Mouse (Mus musculus): ENCODE measurements around the gene Cox5b. TPM values are rescaled to one million over a fixed set of nuclear protein-coding genes. Genes with fewer than 3 reads are reported as not detected.

Gene Cox5b
- polyA plus RNA-seq, 1 experiment from 2014 or later, result 811 TPM

DNA sequence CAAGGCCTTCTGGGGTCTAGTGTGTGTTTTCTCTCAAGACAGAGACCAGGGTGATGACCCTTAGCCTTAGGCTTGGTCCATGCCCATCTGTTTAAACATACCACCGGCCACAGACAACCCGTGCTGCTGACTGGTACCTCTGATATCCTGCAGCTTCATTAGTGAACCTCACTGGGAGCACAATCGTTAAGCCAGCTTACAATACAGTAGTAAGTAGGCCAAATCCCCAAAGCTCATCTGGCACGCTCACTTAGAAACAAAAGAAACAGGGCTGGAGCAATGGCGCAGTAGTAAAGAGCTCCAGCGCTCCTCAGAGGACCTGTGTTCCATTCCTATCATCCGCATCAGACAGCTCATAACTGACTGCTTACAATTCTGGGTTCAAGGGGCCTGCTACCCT is 10.4 kb upstream of the Cox5b start:
- Histone ChIP-seq H3K4me2 (replicated peaks) (no peak overlapping the region), H3K4me1 (replicated peaks; ENCODE audit: control insufficient read depth, insufficient read depth, low read length) (no peaks in the 10 kb centered on the region), H3K9me3 (ENCODE audit: control insufficient read depth, low read length) (no peaks in the 10 kb centered on the region), H3K4me3 (replicated peaks; ENCODE audit: low read length) (no peak overlapping the region), H3K36me3 (replicated peaks; ENCODE audit: control insufficient read depth, insufficient read depth) (no peaks in the 10 kb centered on the region), H3K9ac (no peak overlapping the region), H3K27ac (no peak overlapping the region), H3K27me3 (ENCODE audit: control insufficient read depth, insufficient read depth, low read length) (no peaks in the 10 kb centered on the region)
- WGBS, result 58% methylated on average over 7 of the region's 7 CpGs
- no peak for DNase-seq (ENCODE audit: low spot score)
- no peak for ATAC-seq (ENCODE audit: low FRiP score)

DNA sequence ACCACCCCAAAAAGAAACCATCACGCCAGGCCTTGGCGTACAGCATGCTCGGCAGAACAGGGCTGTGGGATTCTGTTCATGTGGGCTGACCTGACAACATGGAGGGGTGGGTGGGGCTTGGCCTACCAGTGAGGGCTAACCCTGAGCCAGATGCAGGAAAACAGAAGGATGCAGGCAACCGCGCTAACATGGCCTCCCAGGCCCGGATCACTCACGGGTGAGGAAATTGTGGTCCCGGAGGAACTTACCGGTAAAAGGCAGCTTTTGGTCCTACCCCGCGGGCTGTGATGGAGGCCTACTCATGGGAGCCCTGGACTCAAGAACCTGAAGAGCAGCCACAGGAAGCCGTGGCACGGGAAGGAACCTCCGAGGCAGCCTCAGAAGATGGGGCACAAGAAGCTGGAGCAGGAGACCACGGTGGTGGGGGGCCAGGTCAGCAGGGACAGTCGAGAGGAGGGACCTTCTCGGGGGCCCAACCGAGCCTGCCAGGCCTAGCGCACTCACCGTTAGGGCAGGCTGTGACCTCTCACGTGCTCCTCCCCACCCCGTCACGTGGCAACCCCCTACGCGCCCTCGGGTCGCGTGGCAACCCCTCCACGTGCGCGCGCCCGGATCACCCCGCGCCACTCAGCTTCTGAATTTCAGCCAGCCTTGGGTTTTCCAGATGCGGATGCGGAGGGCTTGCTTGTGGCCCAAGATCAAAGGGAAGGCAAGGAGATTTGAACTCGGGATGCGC is 8.5 kb upstream of the Cox5b start, which contains the start of gene Fam178b:
Gene Fam178b (minus strand): TSS at position 564 of the 736 bp plus-strand sequence.
- WGBS, result 94% methylated on average over 39 of the region's 39 CpGs
- no peak within 1 kb of the TSS for H3K4me3 ChIP-seq (replicated peaks; ENCODE audit: low read length)
- no peak within 1 kb of the TSS for H3K27ac ChIP-seq
- ATAC-seq (ENCODE audit: low FRiP score), result no peak
- H3K9ac ChIP-seq, result no peak within 1 kb of the TSS
- no peaks in the 10 kb centered on the region for H3K4me1 ChIP-seq (replicated peaks; ENCODE audit: control insufficient read depth, insufficient read depth, low read length)
- H3K27me3 ChIP-seq (ENCODE audit: control insufficient read depth, insufficient read depth, low read length), result no peaks in the 10 kb centered on the region
- no peak within 1 kb of the TSS for H3K4me2 ChIP-seq (replicated peaks)
- no peaks in the 10 kb centered on the region for H3K9me3 ChIP-seq (ENCODE audit: control insufficient read depth, low read length)
- DNase-seq (ENCODE audit: low spot score), result no peak
- H3K36me3 ChIP-seq (replicated peaks; ENCODE audit: control insufficient read depth, insufficient read depth), result no peaks in the 10 kb centered on the region

DNA sequence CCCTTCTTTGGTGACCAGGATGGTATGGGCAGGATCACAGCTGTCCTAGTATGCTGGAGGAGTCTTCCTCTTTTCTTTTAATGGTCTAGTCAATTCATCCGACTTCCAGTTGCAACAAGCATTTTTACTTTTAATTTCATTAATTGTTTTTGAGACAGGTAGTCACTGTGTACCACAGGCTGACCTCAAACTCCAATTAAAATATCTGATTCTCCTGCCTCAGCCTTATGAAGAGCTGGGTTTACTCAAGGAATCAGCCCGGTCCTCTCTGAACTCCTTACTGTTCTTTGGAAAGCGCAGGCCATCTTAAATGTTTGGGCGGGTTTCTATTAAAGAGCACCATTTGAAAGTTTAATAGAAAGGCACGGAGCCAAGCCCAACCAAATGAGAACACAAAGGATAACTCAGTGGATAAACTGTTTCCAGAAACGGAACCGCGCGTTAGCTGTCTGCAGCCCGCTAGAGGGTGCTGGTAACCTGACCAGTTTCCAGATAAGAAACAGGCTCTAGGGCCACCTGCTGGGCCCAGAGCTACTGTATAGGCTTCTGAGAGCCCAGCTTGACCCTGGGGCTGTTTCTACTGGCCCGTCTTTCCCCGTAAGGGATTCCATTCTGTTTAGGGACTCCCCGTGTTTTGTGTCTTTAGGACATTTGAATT is 7.3 kb upstream of the Cox5b start:
- H3K36me3 ChIP-seq (replicated peaks; ENCODE audit: control insufficient read depth, insufficient read depth), result no peaks in the 10 kb centered on the region
- no peak overlapping the region for H3K4me2 ChIP-seq (replicated peaks)
- H3K27me3 ChIP-seq (ENCODE audit: control insufficient read depth, insufficient read depth, low read length), result no peaks in the 10 kb centered on the region
- no peak overlapping the region for H3K4me3 ChIP-seq (replicated peaks; ENCODE audit: low read length)
- H3K4me1 ChIP-seq (replicated peaks; ENCODE audit: control insufficient read depth, insufficient read depth, low read length), result no peaks in the 10 kb centered on the region
- H3K27ac ChIP-seq, result no peak overlapping the region
- DNase-seq (ENCODE audit: low spot score) (peak; percentile 83), ATAC-seq (ENCODE audit: low FRiP score) (peak; percentile 82)
- H3K9me3 ChIP-seq (ENCODE audit: control insufficient read depth, low read length), result no peaks in the 10 kb centered on the region
- 11% methylated on average over 13 of the region's 13 CpGs for WGBS
- no peak overlapping the region for H3K9ac ChIP-seq

DNA sequence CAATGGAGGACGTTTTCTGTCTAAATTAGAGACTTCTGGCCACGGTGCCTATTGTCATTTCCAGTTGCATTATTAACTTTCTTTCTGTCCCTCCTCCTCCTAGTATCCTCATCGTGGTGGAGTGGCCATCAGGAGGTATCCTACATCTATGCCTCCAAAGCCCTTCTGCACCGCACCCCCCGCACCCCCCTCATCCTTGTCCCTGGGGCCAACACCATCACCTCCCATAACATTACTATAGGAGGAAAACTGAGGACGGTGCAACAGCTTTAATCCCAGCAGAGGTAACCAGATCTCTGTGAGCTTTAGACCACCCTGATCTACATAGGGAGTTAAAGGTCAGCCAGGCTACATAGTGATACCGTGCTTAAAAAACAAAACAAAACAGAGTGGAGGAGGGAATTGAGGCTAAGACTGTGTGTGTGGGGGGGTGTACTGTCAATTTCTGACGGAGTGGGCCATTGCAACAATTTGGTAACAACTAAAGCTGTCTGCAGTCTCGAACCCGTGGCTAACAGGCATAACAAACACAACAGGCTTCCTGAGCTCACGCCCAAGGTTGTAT is 496 bp upstream of the Cox5b start:
- Histone ChIP-seq H3K4me1 (replicated peaks; ENCODE audit: control insufficient read depth, insufficient read depth, low read length) (peaks cover 6% of the 10 kb centered on the region), H3K9ac (peak overlapping the region; percentile 54), H3K4me2 (replicated peaks) (peak overlapping the region; percentile 87), H3K9me3 (ENCODE audit: control insufficient read depth, low read length) (no peaks in the 10 kb centered on the region), H3K27ac (peak overlapping the region; percentile 45; the same call in 1 of the 2 replicates), H3K36me3 (replicated peaks; ENCODE audit: control insufficient read depth, insufficient read depth) (peaks cover 25% of the 10 kb centered on the region), H3K27me3 (ENCODE audit: control insufficient read depth, insufficient read depth, low read length) (no peaks in the 10 kb centered on the region), H3K4me3 (replicated peaks; ENCODE audit: low read length) (peak overlapping the region; percentile 76)
- 63% methylated on average over 11 of the region's 11 CpGs for WGBS
- ATAC-seq (ENCODE audit: low FRiP score) (peak; percentile 5), DNase-seq (ENCODE audit: low spot score) (no peak)

DNA sequence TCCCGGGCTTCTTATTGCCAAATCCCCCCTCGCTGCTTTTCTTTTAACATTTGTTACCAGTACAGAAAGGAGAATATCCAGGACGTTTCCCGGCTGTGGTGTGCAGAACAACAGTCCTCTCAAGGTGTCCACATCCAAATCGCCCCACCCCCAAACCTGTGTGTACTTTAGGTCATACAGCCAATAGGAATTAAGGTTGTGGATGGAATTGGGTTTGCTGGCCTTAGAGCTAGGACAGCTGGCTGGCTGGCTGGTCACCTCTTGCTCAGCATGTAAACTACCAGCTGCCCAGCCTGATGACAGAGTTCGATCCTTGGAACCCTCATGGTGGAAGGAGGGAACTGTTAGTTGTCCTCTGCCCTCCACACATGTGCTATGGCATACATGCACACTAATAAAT is 3.6 kb downstream of the Cox5b start:
- 89% methylated on average over 6 of the region's 6 CpGs for WGBS
- H3K4me2 ChIP-seq (replicated peaks), result no peak overlapping the region
- ATAC-seq (ENCODE audit: low FRiP score) (no peak), DNase-seq (ENCODE audit: low spot score) (no peak)
- no peaks in the 10 kb centered on the region for H3K9me3 ChIP-seq (ENCODE audit: control insufficient read depth, low read length)
- H3K4me3 ChIP-seq (replicated peaks; ENCODE audit: low read length), result no peak overlapping the region
- no peak overlapping the region for H3K9ac ChIP-seq
- H3K27me3 ChIP-seq (ENCODE audit: control insufficient read depth, insufficient read depth, low read length), result no peaks in the 10 kb centered on the region
- H3K36me3 ChIP-seq (replicated peaks; ENCODE audit: control insufficient read depth, insufficient read depth), result peaks cover 43% of the 10 kb centered on the region
- no peak overlapping the region for H3K27ac ChIP-seq
- H3K4me1 ChIP-seq (replicated peaks; ENCODE audit: control insufficient read depth, insufficient read depth, low read length), result peaks cover 6% of the 10 kb centered on the region

DNA sequence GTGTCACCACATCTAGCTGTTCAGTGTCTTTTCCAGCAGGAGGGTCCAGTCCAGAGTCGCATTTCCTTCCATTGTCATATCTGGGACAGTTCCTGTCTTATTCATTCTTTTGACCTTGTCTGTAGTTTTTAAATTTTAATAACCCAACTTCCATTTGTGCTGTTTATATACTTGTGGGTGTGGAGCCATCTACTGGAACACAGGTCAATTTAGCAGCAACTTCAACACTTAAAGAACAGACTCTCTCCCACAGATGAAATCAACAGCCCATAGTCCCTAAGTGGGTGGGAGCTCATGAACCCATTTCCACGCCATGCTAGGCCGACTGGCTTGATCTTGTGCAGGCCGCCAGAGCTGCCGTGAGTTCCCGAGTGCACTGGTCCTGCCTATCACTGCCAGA is 5.2 kb downstream of the Cox5b start:
- no peak overlapping the region for H3K27ac ChIP-seq
- H3K27me3 ChIP-seq (ENCODE audit: control insufficient read depth, insufficient read depth, low read length), result no peaks in the 10 kb centered on the region
- WGBS, result 74% methylated on average over 6 of the region's 6 CpGs
- no peaks in the 10 kb centered on the region for H3K9me3 ChIP-seq (ENCODE audit: control insufficient read depth, low read length)
- peaks cover 58% of the 10 kb centered on the region for H3K36me3 ChIP-seq (replicated peaks; ENCODE audit: control insufficient read depth, insufficient read depth)
- DNase-seq (ENCODE audit: low spot score), result no peak
- H3K4me1 ChIP-seq (replicated peaks; ENCODE audit: control insufficient read depth, insufficient read depth, low read length), result peaks cover 6% of the 10 kb centered on the region
- H3K9ac ChIP-seq, result no peak overlapping the region
- H3K4me2 ChIP-seq (replicated peaks), result no peak overlapping the region
- H3K4me3 ChIP-seq (replicated peaks; ENCODE audit: low read length), result no peak overlapping the region
- no peak for ATAC-seq (ENCODE audit: low FRiP score)

DNA sequence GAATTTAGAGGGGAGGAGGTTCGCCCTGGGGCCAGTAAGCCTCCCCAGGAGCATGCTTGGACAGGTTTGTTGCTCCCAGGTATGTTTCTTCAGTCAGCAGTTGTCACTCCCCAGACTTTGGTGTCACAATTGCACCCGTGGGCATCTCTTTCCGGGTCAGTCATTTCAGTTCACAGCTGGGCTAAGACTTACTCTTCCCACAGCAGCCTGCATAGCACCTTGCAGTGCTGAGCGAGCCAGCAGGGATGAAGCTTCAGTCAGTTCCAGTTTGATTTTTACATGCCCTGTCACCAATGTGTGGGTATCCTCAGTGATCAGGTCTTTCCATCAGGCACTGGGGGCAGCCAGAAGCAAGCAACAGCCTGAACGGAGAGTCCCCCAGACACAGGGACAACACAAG is 5.8 kb downstream of the Cox5b start:
- no peak for DNase-seq (ENCODE audit: low spot score)
- no peak for ATAC-seq (ENCODE audit: low FRiP score)
- H3K4me2 ChIP-seq (replicated peaks), result no peak overlapping the region
- H3K27ac ChIP-seq, result no peak overlapping the region
- 76% methylated on average over 5 of the region's 5 CpGs for WGBS
- H3K4me3 ChIP-seq (replicated peaks; ENCODE audit: low read length), result no peak overlapping the region
- peaks cover 63% of the 10 kb centered on the region for H3K36me3 ChIP-seq (replicated peaks; ENCODE audit: control insufficient read depth, insufficient read depth)
- peaks cover 5% of the 10 kb centered on the region for H3K4me1 ChIP-seq (replicated peaks; ENCODE audit: control insufficient read depth, insufficient read depth, low read length)
- H3K9ac ChIP-seq, result no peak overlapping the region
- H3K9me3 ChIP-seq (ENCODE audit: control insufficient read depth, low read length), result no peaks in the 10 kb centered on the region
- H3K27me3 ChIP-seq (ENCODE audit: control insufficient read depth, insufficient read depth, low read length), result no peaks in the 10 kb centered on the region

DNA sequence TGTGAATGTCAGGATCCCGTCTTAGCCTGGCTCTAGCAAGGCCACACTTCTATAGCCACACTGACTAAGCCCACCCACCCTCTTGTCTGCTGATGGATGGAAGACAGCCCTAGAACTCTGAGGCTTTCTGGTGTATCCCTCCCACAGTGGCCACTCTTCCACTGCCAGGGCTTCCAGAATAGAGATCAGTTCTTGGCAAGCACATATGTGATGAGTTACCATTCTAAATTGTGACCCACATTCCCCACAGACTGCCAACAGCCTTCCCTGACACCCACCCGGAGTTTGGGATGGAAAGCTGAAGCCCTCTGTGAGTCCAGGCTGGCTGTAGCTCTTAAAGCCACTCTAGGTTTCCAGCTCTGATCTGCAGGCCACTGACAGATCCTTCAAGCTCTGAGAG is 15.9 kb downstream of the Cox5b start:
- DNase-seq (ENCODE audit: low spot score) (no peak), ATAC-seq (ENCODE audit: low FRiP score) (no peak)
- 87% methylated on average over 2 of the region's 2 CpGs for WGBS
- no peak overlapping the region for H3K4me3 ChIP-seq (replicated peaks; ENCODE audit: low read length)
- H3K27ac ChIP-seq, result no peak overlapping the region
- H3K36me3 ChIP-seq (replicated peaks; ENCODE audit: control insufficient read depth, insufficient read depth), result peaks cover 53% of the 10 kb centered on the region
- H3K9me3 ChIP-seq (ENCODE audit: control insufficient read depth, low read length), result no peaks in the 10 kb centered on the region
- no peaks in the 10 kb centered on the region for H3K27me3 ChIP-seq (ENCODE audit: control insufficient read depth, insufficient read depth, low read length)
- no peak overlapping the region for H3K4me2 ChIP-seq (replicated peaks)
- peaks cover 19% of the 10 kb centered on the region for H3K4me1 ChIP-seq (replicated peaks; ENCODE audit: control insufficient read depth, insufficient read depth, low read length)
- H3K9ac ChIP-seq, result 0 out of 2 replicates have a peak overlapping the region, but pooled peaks have one; percentile 11

DNA sequence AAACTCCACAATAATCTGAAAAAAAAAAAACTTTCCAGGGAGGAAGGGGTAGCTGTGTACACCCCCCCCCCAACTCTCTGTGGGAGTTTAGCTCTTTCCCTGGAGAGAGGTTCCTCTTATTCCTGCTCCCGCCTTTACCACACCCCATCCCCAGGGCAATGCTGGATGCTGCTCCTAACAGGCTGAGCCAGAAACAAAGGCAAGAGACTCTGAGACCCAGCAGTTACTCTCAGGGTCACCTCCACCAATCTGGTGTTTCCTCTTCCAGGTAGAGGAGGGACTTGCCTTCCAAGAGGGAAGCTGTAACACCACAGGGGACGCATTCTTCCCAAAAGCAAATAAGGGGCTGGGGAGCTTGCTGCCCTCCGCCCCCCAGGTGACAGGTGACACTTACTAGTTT is 16.5 kb downstream of the Cox5b start:
- WGBS, result 69% methylated on average over 3 of the region's 3 CpGs
- Histone ChIP-seq H3K4me2 (replicated peaks) (0 out of 2 replicates have a peak overlapping the region, but pooled peaks have one; percentile 89), H3K4me1 (replicated peaks; ENCODE audit: control insufficient read depth, insufficient read depth, low read length) (peaks cover 19% of the 10 kb centered on the region), H3K36me3 (replicated peaks; ENCODE audit: control insufficient read depth, insufficient read depth) (peaks cover 47% of the 10 kb centered on the region), H3K27ac (no peak overlapping the region), H3K27me3 (ENCODE audit: control insufficient read depth, insufficient read depth, low read length) (no peaks in the 10 kb centered on the region), H3K9ac (no peak overlapping the region; the same call in 1 of the 2 replicates), H3K4me3 (replicated peaks; ENCODE audit: low read length) (no peak overlapping the region), H3K9me3 (ENCODE audit: control insufficient read depth, low read length) (no peaks in the 10 kb centered on the region)
- ATAC-seq (ENCODE audit: low FRiP score), result no peak
- no peak for DNase-seq (ENCODE audit: low spot score)
